Mouse (Mus musculus): ENCODE measurements around the gene Olfr1502.
A peak's percentile ranks its signal among the peaks of the same experiment; 100 is the strongest.
"Not testable (repeated sequence)": the region's sequence is repeated elsewhere in the genome, so short reads cannot be mapped to it uniquely, and the experiment has no call there.

The Olfr1502 gene

GRCm38 (mm10) chr19:13861495-13861894 lies at the start of gene Olfr1502:
Gene Olfr1502 (plus strand): TSS chr19:13861795.
- no peak for DNase-seq (ENCODE audit: low spot score in 2 of 2)

GRCm38 (mm10) chr19:13812823-13813222 lies 48.8 kb upstream of the Olfr1502 start:
- DNase-seq (ENCODE audit: low spot score in 2 of 2) = no peak

GRCm38 (mm10) chr19:13818827-13819226 lies 42.8 kb upstream of the Olfr1502 start:
- peak in 1 of 2 experiments; percentile 28 for DNase-seq (ENCODE audit: low spot score in 2 of 2)

GRCm38 (mm10) chr19:13819347-13819746 lies 42.2 kb upstream of the Olfr1502 start, which contains the start of gene Olfr1499:
Gene Olfr1499 (minus strand): TSS chr19:13819447.
- DNase-seq (ENCODE audit: low spot score in 2 of 2) = no peak

GRCm38 (mm10) chr19:13820847-13821246 lies 40.7 kb upstream of the Olfr1502 start:
- DNase-seq (ENCODE audit: low spot score in 2 of 2) = no peak

GRCm38 (mm10) chr19:13828447-13828846 lies 33.1 kb upstream of the Olfr1502 start:
- DNase-seq (ENCODE audit: low spot score in 2 of 2) = no peak

DNA sequence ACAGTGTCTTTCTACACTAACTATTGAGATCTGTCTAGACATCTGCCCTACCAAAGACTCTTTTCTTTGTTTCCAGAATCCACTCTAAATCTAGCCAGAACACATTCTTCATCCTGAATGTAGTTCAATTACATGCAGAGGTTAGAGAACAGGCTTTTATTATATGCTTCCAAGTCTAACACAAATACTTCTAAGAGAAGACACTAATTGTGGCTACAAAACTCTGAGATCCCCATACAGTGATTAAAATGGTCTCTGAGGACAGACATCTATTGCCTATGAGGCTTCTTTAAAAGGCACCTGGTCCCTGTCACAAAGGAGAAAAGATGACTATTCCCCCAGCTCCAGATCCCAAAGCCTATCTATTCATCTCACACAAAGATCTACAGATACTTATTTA lies 31.2 kb upstream of the Olfr1502 start, which contains the start of gene Olfr1500:
Gene Olfr1500, minus strand, starts transcription at position 101 of the 400 bp plus-strand sequence.
- no peak for DNase-seq (ENCODE audit: low spot score in 2 of 2)

DNA sequence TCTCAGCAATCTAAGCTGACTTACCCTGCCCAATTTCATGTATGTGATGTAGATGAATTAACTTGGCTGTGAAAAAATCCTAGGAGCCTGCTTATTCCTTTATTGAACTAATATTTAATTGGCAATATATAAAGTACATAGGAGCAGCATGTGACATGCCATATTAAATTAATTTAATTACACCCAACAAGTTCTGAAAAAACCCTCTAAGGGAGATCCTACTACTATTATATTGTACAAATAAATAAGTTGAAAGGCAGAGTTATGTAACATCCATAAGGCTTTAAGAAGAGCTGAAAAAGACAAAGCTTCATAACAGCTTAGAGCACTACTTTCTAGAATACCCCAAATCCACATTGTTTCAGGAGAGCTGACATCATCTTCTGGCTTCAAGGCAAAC lies 11.0 kb upstream of the Olfr1502 start, which contains the start of gene Olfr1501:
Gene Olfr1501, minus strand, starts transcription at position 101 of the 400 bp plus-strand sequence.
- not testable (repeated sequence) for DNase-seq (ENCODE audit: low spot score in 2 of 2)

DNA sequence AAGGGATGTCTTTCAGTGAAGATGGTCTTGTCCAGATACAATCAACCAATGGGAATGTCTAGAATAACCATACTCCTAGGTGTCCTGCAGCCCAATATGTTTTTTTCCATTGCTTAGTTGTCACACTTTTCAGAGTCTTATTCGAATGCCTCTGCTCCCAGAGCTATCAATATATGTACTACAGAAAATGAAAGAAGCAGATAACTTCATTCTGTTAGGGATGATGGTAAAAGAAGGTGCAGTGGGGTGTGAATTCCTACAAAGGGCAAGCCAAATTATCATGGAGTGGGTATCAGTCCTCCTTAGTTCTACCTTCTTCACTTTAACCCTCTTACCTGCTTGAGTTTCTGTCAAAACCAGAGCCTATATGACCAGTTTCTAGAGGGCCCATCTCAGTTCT lies 36.2 kb downstream of the Olfr1502 start, which contains the start of gene Olfr1504:
Gene Olfr1504, minus strand, starts transcription at position 101 of the 400 bp plus-strand sequence.
- DNase-seq (ENCODE audit: low spot score in 2 of 2) = no peak
